Mouse (Mus musculus) left cerebral cortex, postnatal 14 days (tissue): ENCODE measurements at regions not wholly inside any gene's neighbourhood (a gene's known extent, or its start where the extent isn't known, plus 50 kb on each side); places are given as distances from the start of the nearest gene placed in this dataset.
A peak's percentile ranks its signal among the peaks of the same experiment; 100 is the strongest.
"Not testable (repeated sequence)": the region's sequence is repeated elsewhere in the genome, so short reads cannot be mapped to it uniquely, and the experiment has no call there.

ENCODE experiments used
- DNase-seq, 2 experiments: peaks; one replicate each; pipeline ENCODE4 v3.0.0; 2021 to 2022; ENCODE audit warnings: low spot score in 2 of 2, mixed read lengths in 1 of 2
- intact Hi-C: fragments of 180-260 bp; cut with DNase I; formaldehyde crosslinking; loops from one replicate; pipeline ENCODE4 v1.15.1; 2025

DNA sequence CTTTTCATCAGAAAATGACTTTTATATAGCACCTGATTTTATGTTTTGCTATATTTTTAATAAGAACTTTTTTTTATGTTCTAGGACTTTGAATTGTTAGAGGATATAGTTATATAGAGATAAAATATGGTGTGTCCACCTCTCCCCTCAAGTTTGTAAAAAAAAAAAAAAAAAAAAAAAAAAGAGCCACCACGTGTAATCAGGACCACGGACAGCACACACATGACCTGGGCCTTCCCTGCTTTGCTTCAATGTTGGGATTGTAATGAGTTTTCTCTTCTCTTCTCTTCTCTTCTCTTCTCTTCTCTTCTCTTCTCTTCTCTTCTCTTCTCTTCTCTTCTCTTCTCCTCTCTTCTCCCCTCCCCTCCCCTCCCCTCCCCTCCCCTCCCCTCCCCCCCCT, 78.5 kb downstream of the 1700010I14Rik start:
- intact Hi-C loops, DNase-seq: not testable (repeated sequence)

DNA sequence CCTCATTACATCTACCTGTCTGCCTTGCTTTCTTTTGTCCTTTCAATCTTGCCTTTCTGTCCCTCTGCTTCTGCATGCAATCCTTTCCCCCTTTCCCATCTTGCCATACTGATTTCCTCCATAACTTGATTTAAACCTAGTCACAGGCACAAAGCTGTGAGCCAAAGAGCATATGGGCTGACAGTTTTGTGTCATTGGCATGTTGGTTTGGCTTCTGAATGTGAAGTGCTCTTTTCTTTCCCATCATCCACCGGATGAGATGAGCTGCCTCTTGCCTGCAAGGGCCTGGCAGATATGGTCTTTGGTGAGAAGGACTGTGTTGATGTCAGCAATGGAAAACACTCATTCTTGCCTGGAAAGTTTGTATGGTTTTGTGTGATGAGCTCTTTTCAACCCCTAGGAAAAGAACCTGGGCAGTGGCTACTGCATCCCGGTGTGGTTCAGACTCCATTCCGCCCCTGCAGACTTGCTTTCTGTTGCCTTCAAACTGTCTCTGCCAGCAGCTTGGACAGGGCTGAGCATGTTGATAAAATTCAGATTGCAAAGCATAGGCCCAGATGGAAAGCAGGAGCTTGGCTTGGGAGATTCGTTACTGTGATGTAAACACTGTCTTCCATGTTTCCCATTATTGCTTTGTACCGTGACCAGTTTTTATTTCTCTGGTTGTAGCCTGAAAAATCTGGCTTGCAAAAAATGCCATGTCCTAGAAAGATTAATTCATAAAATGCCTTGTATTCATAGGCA, 80.9 kb downstream of the 1700010I14Rik start:
- intact Hi-C loops = no loop called here
- no peak for DNase-seq

DNA sequence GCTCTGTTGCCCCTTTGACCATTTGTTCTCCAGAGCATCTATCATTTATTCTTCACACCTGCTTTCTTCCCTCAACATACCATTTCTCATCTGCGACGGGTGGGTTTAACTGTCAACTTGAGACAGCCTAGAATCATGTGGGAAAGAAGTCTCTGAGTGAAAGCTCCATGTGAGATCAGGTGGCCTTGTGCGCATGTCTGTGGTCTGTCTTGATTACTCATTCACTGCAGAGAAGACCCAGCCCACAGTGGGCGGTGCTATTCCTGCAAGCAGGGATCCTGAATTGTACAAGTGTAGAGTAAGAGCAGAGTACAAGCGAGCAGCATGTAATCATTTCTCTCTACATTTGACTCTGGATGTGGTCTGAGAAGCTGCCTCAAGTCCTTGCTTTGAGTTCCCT, 95.5 kb downstream of the 1700010I14Rik start:
- no peak for DNase-seq
- intact Hi-C loops = no loop called here

DNA sequence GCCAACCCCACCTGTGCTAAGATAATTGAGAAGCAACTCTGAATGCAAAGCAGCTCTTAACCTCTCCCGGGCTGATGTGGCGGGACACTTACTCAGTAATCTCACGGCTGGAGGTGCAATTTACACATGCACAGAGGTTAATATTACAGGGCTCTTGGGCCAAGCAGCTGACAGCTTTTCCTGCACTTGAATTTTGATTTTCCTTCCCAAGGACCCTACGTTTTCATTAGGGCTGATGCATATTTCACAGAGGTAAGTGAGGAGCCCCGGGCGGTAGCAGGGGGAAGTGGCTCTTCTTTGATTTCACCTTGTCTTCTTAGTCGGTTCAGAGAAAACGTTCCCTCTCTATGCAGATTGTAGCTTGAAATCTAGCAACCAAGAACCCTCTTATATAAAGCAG, 139.7 kb downstream of the 1700010I14Rik start:
- DNase-seq = no peak
- intact Hi-C loops = no loop called here

DNA sequence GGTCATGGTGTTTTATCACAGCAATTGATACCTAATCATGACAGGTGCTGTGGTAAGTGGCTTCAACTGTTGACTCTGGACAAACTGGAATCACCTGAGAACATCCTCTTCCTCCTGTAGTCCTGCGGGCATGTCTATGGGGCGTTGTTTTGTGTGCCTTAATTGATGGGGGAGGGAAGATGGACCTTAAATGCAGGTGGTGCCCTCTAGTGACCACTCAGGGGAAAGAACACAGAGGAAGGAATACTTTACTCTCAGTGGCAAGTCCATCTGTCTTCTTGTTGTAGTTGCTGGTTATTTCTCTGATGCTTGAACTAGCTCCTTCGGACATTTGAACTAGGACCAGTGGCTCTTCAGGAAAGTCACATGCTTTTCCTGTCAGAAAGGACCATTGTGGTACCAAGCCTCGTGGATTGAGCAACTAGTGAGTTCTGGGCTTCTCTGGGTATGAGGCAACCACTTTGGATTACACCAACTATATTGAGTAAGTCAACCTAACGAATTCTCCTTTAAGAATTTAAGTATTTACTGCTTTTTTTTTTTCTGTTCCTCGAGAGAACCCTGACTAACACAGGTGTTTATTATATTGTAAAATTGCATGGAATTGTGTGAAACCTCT, 157.6 kb downstream of the 1700010I14Rik start:
- intact Hi-C loops = loop anchor here (5.0 kb wide), 1 partner anchor 113 kb away; no protein-coding TSS in a partner anchor
- DNase-seq = no peak

DNA sequence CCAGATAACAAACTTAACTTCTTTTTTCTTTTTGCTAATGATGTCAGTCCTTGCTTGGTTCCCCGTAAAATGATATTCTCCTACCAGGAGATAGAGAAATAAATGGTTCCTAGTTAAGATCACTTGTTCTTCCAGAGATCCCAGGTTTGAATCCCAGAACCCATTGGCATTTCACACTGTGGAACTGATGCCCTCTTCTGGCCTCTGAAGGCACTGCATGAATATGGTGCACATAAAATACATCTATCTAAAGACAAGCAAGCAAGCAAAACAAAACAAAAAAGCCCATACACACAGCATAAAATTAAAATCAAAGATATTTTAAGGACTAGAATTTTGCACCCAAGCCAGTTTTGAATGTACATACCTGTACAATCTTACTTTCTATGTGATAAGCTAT, 162.5 kb downstream of the 1700010I14Rik start:
- intact Hi-C loops = no loop called here

DNA sequence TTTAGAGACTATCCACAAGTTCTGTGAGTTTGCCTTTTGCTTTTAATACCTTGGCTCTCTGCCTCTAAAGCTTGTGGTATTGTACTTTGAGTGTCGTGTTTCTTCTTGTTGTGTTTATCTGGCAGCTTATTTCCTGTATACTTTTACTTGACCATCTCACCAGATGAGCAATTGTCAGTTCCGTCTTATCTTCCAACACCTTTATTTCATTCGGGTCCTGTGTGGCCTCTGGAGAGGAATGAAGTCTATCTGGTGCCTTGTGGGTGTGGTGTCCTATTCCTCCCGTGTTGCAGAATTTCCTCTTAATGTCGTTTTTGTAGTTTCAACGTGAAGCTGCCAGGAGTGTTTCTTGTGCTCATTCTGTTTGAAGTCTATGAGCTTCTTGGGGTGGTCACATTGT, 174.0 kb downstream of the 1700010I14Rik start:
- intact Hi-C loops = no loop called here
- no peak for DNase-seq

More for the DNA sequence above, 162.5 kb downstream of the 1700010I14Rik start:
- no peak for DNase-seq

DNA sequence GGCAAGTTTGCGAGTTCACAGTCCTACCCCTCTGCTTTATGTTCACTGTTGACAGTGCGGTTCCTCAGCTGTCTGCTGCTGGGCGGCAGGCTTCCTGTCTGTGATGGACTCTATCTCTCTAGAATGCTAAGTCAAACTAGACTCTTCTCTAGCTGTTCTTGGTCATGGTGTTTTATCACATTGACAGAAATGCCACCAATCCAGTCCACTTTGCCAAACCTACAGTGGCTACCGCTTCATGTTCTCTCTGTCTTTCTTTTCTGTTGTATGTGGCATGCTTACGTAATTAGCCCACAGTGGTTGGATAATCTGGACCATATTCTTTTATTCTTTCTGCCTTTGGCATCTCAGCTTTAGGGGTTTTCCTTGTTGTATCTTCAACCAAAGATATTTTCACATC, 174.5 kb downstream of the 1700010I14Rik start:
- intact Hi-C loops = no loop called here
- no peak for DNase-seq

DNA sequence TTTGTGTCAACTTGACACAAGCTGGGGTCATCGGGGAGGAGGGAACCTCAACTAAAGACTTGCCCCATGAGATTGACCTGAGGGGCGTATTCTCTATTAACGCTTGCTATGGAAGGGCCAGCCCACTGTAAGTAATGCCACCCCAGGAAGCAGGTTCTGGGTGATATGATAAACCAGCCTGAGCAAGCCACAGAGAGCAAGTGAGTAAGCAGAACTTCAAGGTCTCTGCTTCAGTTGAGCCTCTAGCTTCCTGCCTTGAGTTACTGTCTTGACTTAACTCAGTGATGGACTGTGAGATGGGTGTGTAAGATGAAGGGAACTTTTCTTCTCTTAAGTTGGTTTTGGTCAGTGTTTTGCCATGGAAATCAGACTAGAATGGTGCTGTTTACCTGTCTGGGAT, 175.2 kb downstream of the 1700010I14Rik start:
- intact Hi-C loops = no loop called here

DNA sequence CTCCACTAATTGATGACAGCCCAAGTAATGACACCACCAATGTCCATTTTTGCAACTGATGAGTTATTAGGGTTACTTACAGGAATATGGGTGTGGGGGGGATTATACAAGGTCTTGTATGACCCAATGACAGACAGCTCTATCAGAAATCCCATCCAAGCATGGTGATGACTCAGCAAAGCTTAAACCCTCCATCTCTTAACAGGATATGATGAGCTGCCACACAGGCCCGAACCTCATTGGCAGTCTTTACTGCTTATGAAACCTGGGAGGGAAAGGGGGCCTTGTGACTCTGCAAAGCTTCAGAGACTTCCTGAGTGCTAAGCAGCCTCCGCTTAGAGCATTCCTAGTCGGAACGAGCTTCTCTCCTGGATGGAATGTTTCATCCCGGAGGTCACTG, 176.4 kb downstream of the 1700010I14Rik start:
- DNase-seq = no peak
- intact Hi-C loops = no loop called here

More for the DNA sequence above, 175.2 kb downstream of the 1700010I14Rik start:
- no peak for DNase-seq

DNA sequence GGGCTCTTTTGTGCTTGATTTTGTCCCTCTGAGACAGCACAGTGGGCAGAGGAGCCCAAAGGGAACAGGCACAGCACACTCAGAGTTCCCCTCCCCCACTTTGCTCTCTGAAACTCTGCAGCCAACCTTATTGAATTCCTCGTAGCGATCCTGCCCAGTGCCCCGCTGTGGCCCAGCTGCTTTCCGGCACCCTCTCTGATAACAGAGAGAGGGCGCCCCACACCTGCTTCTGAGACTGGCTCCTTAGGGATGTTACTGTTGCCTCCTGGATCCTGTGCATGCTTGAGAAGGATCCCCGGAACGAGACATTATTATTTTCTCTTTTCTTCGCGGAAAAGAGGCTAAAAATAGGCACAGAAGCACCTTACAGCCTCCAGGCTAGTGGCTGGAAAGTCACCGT, 179.0 kb downstream of the 1700010I14Rik start:
- peak; percentile 73 to 74 for DNase-seq
- intact Hi-C loops = loop anchor here (5.0 kb wide), 2 partner anchors 135 to 1150 kb away; partner anchors contain the start of gene Qk

DNA sequence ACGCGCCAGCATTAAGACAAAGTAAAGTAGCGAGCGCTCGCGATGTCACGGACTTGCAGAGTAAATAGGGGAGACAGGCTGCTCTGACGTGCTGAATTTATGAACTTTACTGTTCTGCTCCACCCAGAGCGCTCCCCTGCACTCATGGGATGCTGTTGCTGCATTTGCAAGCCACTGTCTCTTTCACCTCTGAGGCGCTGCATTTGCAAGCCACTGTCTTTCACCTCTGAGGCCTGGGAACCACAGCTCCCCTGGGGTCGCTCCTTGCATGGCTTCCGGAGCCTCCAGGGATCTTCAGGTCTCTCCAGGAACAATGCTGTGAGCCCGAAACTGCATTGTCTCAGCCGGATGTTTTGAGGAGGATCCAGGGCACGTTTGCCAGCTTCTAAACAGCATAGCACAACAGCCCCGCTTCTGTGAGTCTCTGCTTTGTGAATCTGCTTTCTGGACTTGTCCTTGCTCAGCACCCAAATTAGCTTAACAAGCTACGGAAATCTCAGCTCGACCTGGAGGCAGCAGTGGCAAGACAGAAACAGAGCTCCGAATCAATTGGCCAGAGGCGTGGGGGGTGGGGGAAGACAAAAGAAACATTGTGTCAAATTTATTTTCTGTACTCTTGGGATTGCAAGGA, 179.6 kb downstream of the 1700010I14Rik start:
- peak; percentile 28 to 42 for DNase-seq
- intact Hi-C loops = loop anchor here (2.0 to 5.0 kb wide), 3 partner anchors 135 to 1150 kb away; partner anchors contain the start of gene Qk

DNA sequence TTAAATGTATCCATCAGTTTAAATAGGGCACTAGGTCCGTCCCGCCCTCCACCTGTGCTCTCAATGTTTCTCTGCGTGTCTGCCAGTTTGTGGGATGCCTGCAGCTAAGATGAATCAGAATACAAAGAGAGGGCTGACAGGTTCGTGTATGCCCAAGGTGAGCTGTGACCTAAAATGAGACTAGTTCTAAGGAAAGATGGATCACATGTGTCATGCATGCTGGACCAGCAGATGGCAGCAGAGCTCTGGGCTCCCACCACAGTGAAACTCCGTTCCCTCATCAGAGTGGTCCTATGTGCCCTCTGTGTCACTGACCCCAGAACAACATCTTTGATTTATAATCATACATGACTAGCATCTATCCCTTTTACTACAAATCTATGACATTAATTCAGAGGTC, 180.3 kb downstream of the 1700010I14Rik start:
- intact Hi-C loops = loop anchor here (2.0 to 5.0 kb wide), 3 partner anchors 136 to 1149 kb away; partner anchors contain the start of gene Qk
- DNase-seq = peak; percentile 70 to 88

DNA sequence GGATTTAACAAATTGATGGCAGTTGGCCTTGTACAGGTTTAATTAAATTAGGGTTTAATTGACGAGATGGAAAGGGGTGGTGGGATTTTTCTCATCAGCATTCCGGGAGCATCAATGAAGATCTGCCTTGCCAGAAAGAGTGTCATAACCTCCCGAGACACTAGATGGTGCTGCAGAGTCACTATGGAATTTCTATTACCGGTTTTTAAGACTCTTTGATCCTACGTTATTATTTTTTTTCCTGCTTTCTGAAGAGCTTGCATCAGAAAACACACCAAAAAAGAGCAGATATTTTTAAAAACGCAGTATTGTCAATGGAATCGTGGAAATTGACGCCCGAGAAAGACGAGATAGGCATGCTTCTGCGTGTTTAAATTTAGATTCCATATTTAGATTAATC, 181.2 kb downstream of the 1700010I14Rik start:
- intact Hi-C loops = loop anchor here (2.0 to 5.0 kb wide), 3 partner anchors 137 to 1148 kb away; partner anchors contain the start of gene Qk
- peak; percentile 85 to 92 for DNase-seq

DNA sequence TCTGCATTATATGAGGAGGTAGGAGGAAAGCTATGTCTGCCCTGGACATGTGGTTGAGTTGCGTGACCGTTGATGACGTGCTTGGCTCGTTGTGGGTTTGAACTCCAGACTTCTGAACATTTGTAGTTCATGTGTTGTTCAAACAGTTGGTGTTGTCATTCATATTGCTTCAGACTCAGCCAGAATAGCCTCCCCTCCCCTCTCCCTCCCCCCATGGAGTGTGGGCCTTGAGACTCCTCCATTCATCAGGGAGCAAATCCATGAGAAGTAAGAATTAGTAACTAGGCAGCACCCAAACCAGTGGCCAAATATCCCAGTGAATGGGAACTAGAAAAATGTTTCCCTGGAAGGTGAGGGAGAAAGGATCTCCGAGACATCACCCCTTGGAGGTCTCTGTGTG, 209.0 kb downstream of the 1700010I14Rik start:
- intact Hi-C loops = no loop called here

DNA sequence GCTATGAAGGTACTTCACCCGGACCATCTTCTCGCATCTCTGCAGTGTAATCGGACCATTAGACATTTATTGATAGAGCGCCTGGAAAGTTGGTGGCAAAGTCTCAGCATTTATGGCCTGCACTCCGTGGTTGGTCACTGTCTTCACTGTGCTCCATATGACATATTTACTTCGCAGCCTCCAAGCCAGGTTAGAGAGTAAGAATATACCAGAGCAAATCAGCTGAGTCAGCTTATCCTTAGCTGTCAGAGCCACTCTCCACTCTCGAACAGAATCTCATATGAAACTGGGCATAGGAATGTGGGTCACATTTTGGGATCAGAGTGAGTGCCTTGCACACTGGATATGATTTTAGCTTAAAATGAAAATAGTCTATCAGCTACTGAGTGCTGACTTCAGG, 212.3 kb downstream of the 1700010I14Rik start:
- intact Hi-C loops = no loop called here
- DNase-seq = no peak

More for the DNA sequence above, 209.0 kb downstream of the 1700010I14Rik start:
- DNase-seq = peak in 1 of 2 experiments; percentile 16

DNA sequence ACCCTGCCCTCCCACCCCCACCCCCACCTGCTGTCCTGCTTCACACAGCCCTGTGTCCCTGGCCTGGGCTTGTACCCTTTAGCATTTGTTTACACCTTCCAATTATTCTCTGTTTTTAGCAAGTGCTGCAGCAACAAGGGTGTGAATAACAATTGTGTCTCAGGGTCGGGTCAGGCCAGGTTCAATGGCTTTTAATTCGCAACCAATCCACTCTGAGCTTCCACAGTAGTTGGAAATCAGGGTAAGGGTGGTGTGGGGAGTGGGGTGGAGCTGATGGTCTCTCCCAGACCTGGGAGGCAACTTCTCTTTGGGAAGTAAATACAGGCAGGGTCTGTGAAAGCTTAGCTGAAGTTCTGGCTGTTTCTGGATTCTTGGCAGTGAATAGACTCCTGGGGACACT, 214.4 kb downstream of the 1700010I14Rik start:
- intact Hi-C loops = no loop called here
- DNase-seq = no peak

DNA sequence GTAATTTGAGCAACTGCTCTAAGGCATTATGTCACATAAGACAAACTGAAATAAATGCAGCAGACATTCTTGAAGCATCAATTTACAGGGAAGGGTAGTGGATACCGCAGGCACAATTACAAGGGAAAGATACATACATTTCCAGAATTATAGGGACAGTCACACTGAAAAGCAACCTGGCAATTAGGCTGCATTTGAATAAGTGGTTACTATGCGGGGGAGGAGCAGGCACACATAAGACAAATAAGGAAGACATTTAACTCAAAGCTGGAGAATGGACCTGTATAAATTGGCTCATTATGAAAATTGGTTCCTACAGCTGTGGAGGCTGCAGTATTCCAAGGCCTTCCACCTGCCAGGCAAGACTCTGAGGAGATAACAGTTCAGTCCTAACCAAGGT, 211.2 kb upstream of the Gm17728 start:
- intact Hi-C loops = no loop called here

DNA sequence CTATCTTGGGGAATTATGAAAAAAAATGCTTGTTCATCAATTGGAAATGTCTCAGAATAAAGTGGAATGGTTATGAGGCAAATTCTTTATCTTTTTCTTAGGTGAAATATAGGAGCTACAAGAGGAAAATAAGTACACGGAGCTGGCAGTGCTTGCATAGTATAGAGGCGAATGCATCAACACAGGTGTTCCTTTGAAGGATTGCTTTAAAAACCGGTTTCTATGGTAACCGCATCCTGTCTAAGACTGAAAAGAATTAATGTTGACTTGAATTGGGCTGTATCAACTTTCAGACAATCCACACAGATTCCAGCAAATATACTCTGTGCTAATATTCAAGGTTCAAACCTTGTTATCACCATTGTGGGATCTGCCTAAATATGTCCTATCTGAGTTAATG, 198.8 kb upstream of the Gm17728 start:
- intact Hi-C loops = no loop called here
- DNase-seq = no peak

More for the DNA sequence above, 211.2 kb upstream of the Gm17728 start:
- DNase-seq = no peak

DNA sequence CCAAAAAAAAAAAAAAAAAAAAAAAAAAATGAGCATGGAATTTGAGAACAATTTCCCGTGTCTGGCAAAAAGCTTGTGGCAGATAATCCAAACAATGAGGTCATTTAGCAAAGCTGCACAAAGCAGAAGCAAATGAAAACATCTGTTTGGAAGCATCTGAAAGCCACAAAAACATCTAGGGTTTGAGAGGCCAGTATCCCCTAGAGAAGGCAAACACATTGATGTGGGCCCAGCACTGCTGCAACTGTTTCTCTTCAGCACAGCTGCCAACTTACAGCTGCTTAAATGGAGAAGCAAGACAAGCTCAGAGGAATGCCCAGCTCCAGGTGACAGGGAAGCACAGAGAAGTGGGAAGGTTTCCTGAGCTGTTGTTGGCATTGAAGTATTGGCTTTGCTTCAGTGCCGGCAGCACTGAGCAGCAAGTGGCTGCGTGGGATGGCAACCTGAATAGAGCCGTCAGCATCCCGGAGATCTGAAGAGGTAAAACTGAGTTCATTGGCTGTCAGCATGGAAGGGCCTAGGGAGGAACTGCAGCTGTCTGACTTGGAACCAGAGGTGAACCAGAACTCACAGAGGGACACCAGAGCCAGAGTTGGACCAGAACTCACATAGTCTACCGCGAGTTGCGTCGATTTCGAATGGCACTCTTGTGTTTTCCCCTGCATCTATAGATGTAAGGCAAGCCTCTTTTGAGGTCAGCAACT, 193.8 kb upstream of the Gm17728 start:
- peak; percentile 33 to 37 for DNase-seq
- intact Hi-C loops = no loop called here
